Mouse (Mus musculus): ENCODE measurements at regions not wholly inside any gene's neighbourhood (a gene's known extent, or its start where the extent isn't known, plus 50 kb on each side); places are given as distances from the start of the nearest gene placed in this dataset.

- no peak for TF ChIP-seq POLR2AphosphoS2 (IDR thresholded peaks at IDR 0.05; ENCODE audit: low read length)
- no peak for TF ChIP-seq GATA1 (IDR thresholded peaks at IDR 0.05; ENCODE audit: low read depth, low read length)
- no peak for TF ChIP-seq POLR2A (IDR thresholded peaks at IDR 0.05; ENCODE audit: control insufficient read depth in 1 of 2, insufficient read depth in 1 of 2, low read depth in 1 of 2, low read length in 2 of 2, poor library complexity in 1 of 2)
- no peak for TF ChIP-seq UBTF (IDR thresholded peaks at IDR 0.05; ENCODE audit: borderline replicate concordance, insufficient read depth, low read depth, low read length)
- no peak for TF ChIP-seq EP300 (IDR thresholded peaks at IDR 0.05; ENCODE audit: low read depth in 1 of 2, low read length in 2 of 2)
- TF ChIP-seq CTCF (IDR thresholded peaks at IDR 0.05 in 2 of 3, conservative IDR thresholded peaks at IDR 0.05 in 1 of 3; ENCODE audit: control insufficient read depth in 1 of 3, insufficient read depth in 1 of 3, low read depth in 2 of 3, low read length in 3 of 3, poor library complexity in 1 of 3, severe bottlenecking in 1 of 3): no peak
- TF ChIP-seq MYB (IDR thresholded peaks at IDR 0.05; ENCODE audit: low read depth, low read length): no peak
- no peak for TF ChIP-seq MAZ (IDR thresholded peaks at IDR 0.05; ENCODE audit: low read depth, low read length)
These were observed 86.3 kb downstream of the Fam174a start for GRCm38 (mm10) chr1:95399764-95400163.
